Mouse (Mus musculus): ENCODE results near the gene Ntm.

Ntm gene

DNA sequence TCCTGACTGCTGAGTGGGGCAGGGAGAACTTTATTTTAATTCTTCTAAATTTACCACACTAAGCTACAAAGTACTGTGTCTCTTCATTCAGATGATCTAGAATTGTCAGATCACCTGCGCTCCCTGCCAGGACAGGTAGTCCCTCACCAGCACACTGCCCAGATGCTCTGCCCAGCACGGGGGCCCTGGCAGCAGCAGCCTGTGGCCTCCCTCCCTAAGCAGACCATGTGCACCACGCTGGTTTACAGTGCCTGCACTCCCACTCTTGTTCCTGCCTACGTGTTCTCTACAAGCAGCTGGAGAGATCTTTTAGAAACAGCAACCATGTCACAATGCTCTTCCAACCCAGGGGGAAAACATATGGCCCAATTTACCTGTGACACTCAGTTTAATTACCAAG, 490.7 kb downstream of the Ntm start:
- peak; percentile 47 to 68 for DNase-seq (ENCODE audit: low spot score in 2 of 2)

- no peak for DNase-seq (ENCODE audit: low spot score in 2 of 2)
These were observed 498.2 kb downstream of the Ntm start for GRCm38 (mm10) chr9:29464756-29465155.

- DNase-seq (ENCODE audit: low spot score in 2 of 2) = no peak
These were observed 499.9 kb downstream of the Ntm start for GRCm38 (mm10) chr9:29462970-29463593.

- peak; percentile 56 to 61 for DNase-seq (ENCODE audit: low spot score in 2 of 2)
These were observed 504.9 kb downstream of the Ntm start for GRCm38 (mm10) chr9:29457976-29458572.

- no peak for DNase-seq (ENCODE audit: low spot score in 2 of 2)
These were observed 506.9 kb downstream of the Ntm start for GRCm38 (mm10) chr9:29456014-29456413.

- no peak for DNase-seq (ENCODE audit: low spot score in 2 of 2)
These were observed 511.7 kb downstream of the Ntm start for GRCm38 (mm10) chr9:29451232-29451631.

DNA sequence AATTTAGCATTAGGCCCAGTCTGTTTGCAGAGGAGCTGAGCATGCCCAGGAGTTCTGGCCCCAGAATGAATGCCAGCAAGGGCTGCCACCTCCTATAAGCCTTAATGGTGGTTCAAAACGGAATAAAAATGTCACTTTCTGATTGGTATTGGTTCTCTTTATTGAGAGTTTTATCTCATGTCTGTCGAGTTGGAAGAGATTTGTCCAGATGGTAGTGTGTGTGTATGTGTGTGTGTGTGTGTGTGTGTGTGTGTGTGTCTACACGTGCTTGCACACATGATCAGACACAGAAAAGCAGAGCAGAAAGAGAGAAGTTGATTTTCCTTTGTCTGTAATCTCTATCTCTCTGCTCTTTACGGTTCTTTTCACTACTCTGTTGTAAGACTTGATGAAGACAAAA, 518.9 kb downstream of the Ntm start:
- DNase-seq (ENCODE audit: low spot score in 2 of 2) = no peak

DNA sequence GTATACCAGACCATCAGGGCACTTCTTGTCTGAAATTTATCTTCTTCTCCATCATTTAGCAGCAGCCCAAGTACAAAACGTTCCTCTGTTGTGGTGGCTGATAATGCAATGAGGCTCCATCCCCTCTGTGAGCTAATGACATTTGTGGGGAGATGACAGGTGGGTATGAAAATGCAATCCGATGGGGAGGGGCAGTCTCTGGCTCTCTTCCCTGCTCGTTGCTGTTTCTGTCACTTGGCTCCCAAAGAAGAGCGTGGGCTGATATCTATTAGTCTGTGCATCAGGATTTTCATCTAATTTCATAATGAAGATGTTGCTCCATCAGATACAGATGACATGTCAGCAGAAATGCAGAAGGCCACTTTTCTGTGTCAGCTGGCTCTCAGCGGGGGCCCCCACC, 523.5 kb downstream of the Ntm start:
- no peak for DNase-seq (ENCODE audit: low spot score in 2 of 2)

- DNase-seq (ENCODE audit: low spot score in 2 of 2) = no peak
These were observed 528.3 kb downstream of the Ntm start for GRCm38 (mm10) chr9:29434611-29435010.

DNA sequence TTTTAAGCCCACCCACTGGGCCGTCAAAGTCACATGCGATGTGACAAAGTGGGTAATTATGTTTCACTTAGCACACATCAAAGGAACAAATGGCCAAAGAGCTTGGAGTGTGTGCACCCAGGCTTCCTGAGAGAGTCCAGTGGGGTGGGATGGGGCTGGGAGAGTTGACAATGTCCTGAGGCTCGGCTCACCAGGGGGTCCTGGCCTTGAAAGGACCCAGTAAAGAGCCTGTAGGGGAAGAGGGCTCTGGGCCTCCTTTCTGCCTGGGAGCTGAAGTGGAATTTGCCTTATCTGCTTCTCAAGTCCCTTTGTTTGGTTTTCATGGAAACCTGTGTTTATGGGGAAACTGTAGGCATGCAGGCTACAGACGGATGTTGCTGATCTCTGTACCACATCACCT, 529.0 kb downstream of the Ntm start:
- no peak for DNase-seq (ENCODE audit: low spot score in 2 of 2)

- no peak for DNase-seq (ENCODE audit: low spot score in 2 of 2)
These were observed 529.8 kb downstream of the Ntm start for GRCm38 (mm10) chr9:29433156-29433555.

- DNase-seq (ENCODE audit: low spot score in 2 of 2) = no peak
These were observed 531.4 kb downstream of the Ntm start for GRCm38 (mm10) chr9:29431590-29431989.

GRCm38 (mm10) chr9:29430189-29430588, 532.8 kb downstream of the Ntm start:
- DNase-seq (ENCODE audit: low spot score in 2 of 2) = no peak

- no peak for DNase-seq (ENCODE audit: low spot score in 2 of 2)
These were observed 534.6 kb downstream of the Ntm start for GRCm38 (mm10) chr9:29428322-29428721.

DNA sequence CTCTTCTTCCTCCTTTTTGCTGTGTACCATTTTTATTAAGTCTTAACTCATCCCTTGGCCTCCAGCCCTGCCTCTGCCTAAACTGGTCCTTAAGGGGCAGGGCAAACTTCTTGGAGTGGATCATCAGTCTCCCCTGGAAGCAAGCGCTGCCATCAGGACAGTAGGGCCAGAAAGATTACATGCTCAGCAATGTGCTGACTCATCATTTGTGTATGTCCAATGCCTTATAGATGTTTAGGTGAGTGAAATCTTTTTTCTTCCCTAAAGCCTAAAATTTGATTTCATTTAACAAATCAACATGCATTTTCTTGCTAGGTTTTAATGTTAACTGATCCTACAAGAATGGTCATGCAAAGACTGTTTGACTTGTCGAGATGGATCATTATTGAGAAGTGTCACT, 536.7 kb downstream of the Ntm start:
- no peak for DNase-seq (ENCODE audit: low spot score in 2 of 2)

- no peak for DNase-seq (ENCODE audit: low spot score in 2 of 2)
These were observed 547.4 kb downstream of the Ntm start for GRCm38 (mm10) chr9:29415578-29415977.

DNA sequence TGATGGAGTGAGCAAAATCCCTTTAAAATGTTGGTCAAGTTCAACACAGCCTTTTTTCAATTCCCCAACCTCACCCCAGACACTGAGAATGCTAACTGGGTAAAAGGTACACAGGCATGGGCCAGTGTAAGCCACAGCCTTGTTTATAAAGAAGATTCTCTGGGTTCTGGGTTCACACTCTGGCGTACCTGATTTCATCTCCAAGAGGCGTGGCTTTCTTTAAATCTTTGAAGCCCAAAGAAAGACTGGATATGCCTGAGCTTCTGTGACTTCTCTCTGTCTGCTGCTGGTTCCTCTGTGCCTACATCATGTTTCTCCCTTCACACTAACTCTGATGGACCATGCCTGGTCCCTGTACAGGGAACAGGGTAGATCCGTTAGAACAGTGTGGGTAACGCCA, 549.8 kb downstream of the Ntm start:
- DNase-seq (ENCODE audit: low spot score in 2 of 2) = no peak

DNA sequence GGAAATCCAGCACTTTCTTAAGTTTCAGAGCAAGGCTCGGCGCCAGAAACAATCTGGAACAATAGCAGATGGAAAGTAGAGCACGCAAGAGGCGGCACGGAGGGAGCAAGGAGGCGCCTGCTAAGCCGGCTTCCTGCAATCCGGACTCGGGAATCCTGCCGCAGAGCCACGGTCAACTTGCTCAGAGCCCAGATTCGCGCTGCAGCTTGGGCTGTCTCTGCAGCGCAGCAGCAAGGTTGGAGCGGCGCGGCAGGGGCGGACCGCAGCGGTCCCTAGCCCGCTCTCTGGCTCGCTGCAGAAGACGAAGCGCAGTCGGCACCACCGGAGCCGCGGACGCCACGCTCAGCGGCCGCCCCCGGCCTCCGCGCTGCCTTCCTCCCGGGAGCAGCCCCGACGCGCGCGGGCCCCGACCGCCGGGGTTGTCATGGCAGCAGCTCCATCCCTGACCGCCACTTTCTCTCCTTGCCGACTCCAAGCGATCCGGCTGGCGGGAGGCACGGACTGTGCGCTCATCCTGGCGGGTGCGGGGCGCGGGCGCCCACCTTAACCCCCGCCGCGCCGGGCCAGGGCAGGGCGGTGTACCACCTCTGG, 550.7 kb downstream of the Ntm start:
- peak; percentile 45 to 61 for DNase-seq (ENCODE audit: low spot score in 2 of 2)

GRCm38 (mm10) chr9:29411408-29412180, 551.3 kb downstream of the Ntm start:
- DNase-seq (ENCODE audit: low spot score in 2 of 2) = peak; percentile 40 to 52

GRCm38 (mm10) chr9:29410728-29411407, 552.1 kb downstream of the Ntm start:
- DNase-seq (ENCODE audit: low spot score in 2 of 2) = no peak

- DNase-seq (ENCODE audit: low spot score in 2 of 2) = no peak
These were observed 552.7 kb downstream of the Ntm start for GRCm38 (mm10) chr9:29410284-29410683.

Measured in right cerebral cortex, postnatal 36 days (tissue).